Mouse (Mus musculus) kidney, adult 2 months (tissue): ENCODE data around the gene Inpp5f.

ENCODE experiments used
- CTCF ChIP-seq: fragments of 200-500 bp; conservative IDR thresholded peaks from 2 replicates; pipeline ENCODE4 v1.5.1; 2011; ENCODE audit warnings: low read depth, mild to moderate bottlenecking, control low read depth, low read length, moderate library complexity, mixed read lengths; ENCODE audit not compliant: insufficient read depth, insufficient read length
- POLR2A ChIP-seq: fragments of 200-500 bp; IDR thresholded peaks from one replicate; pipeline ENCODE4 v1.6.1; 2011; ENCODE audit warnings: low read depth, low read length, control low read depth

GRCm38 (mm10) chr7:128668831-128669230 is 57.7 kb downstream of the Inpp5f start:
- TF ChIP-seq POLR2A, result no peak
- no peak for TF ChIP-seq CTCF
